Mouse (Mus musculus) spleen, adult 2 months (tissue): ENCODE measurements around the gene Fhad1. TPM values are rescaled to one million over a fixed set of nuclear protein-coding genes. Genes with fewer than 3 reads are reported as not detected.

Experiments used
- DNase-seq, 2 experiments: peaks; one replicate each; pipeline versions ENCODE4 v3.0.0 to v3.0.0-alpha.2; 2012 to 2021; ENCODE audit warnings: low spot score in 2 of 2, low read depth in 1 of 2
- H3K27ac ChIP-seq: fragments of 200-500 bp; 2 replicates; pipeline ENCODE4 v1.5.1; 2012; ENCODE audit warnings: low read length, inconsistent platforms; ENCODE audit not compliant: insufficient read depth
- H3K27me3 ChIP-seq: fragments of 200-500 bp; 2 replicates; pipeline ENCODE4 v1.6.1; 2012; ENCODE audit warnings: mild to moderate bottlenecking, moderate library complexity, low read length, inconsistent platforms; ENCODE audit not compliant: control insufficient read depth, insufficient read depth
- H3K36me3 ChIP-seq: fragments of 200-500 bp; 2 replicates; pipeline ENCODE4 v1.6.1; 2012; ENCODE audit warnings: mild to moderate bottlenecking, low read length, inconsistent platforms; ENCODE audit not compliant: control insufficient read depth, insufficient read depth
- H3K4me1 ChIP-seq: fragments of 200-500 bp; 2 replicates; pipeline ENCODE4 v1.6.1; 2011; ENCODE audit warnings: inconsistent platforms; ENCODE audit not compliant: control insufficient read depth, insufficient read depth, insufficient read length
- H3K4me3 ChIP-seq: fragments of 200-500 bp; 2 replicates; pipeline ENCODE4 v1.5.1; 2011; ENCODE audit warnings: mild to moderate bottlenecking, inconsistent platforms; ENCODE audit not compliant: insufficient read depth, insufficient read length; ENCODE audit errors: extremely low read depth
- CTCF ChIP-seq: fragments of 200-500 bp; IDR thresholded peaks from 2 replicates; pipeline ENCODE4 v1.5.1; 2011; ENCODE audit warnings: mild to moderate bottlenecking, inconsistent platforms; ENCODE audit not compliant: insufficient read depth, insufficient read length, insufficient replicate concordance; ENCODE audit errors: extremely low read depth
- POLR2A ChIP-seq: fragments of 200-500 bp; IDR thresholded peaks from 2 replicates; pipeline ENCODE4 v1.6.1; 2011; ENCODE audit warnings: low read depth, low read length, inconsistent platforms
- WGBS: fragments of 180-500 bp; shearing (Covaris S2); methylation state at CpG from one replicate; pipeline ENCODE4 v1.1.7; 2018; 5-methylcytosine and 5-hydroxymethylcytosine counted together
- polyA plus RNA-seq: library from polyadenylated mRNA; depleted of rRNA; stranded (reverse); fragments of >200 nt; gene quantifications from 2 replicates; pipeline ENCODE4 v1.2.3, GENCODE M21; 2012

The Fhad1 gene
- polyA plus RNA-seq, 1 experiment: 0.12 TPM

DNA sequence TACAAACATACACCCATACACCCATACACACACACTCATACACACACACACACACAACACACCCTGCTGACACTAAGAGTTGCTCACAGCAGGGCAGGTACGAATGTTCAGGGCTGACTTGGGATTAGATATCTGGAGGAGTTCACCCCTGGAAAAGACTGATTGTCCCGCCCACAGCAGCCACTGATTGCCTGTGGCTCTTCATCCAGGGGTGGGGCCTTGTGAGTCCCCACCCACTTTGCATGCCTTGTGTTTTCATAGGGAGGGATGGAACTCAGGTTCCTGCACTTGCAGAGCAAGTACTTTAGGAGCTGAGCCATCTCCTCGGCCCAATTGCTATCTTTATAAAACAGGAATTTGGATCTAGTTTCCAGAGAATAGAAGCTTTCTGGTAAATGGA, 33.4 kb downstream of the Fhad1 start:
- TF ChIP-seq POLR2A: no peak
- TF ChIP-seq CTCF: no peak
- H3K27ac ChIP-seq: no peak overlapping the region

DNA sequence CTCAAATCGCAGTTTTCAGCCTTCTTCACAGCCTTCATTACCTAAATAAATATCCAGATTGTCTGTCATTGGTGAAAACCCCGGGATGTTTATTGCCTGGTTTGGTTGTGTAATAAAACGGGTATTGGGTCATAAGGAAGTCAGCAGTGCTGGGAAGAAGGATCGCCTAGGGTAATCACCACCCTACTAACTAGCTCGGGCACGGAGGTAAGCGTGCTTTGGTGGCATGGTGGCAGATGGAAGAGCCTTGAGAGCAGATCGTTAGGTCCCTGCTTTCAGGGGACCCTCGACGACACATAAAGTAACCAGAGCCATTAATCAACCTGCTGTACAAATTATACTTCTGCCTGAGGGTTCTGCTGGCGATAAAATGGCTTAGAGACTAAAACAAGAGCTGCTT, 36.3 kb downstream of the Fhad1 start:
- no peak overlapping the region for H3K4me3 ChIP-seq
- H3K36me3 ChIP-seq: no peaks in the 10 kb centered on the region
- WGBS: 68% methylated on average over 11 of the region's 11 CpGs
- no peaks in the 10 kb centered on the region for H3K27me3 ChIP-seq
- TF ChIP-seq POLR2A (no peak), CTCF (no peak)
- DNase-seq: no peak
- no peak overlapping the region for H3K27ac ChIP-seq
- no peaks in the 10 kb centered on the region for H3K4me1 ChIP-seq

More for the DNA sequence above, 33.4 kb downstream of the Fhad1 start:
- WGBS: 93% methylated on average over 3 of the region's 3 CpGs
- no peak overlapping the region for H3K4me3 ChIP-seq
- no peak for DNase-seq
- no peaks in the 10 kb centered on the region for H3K4me1 ChIP-seq
- no peaks in the 10 kb centered on the region for H3K27me3 ChIP-seq
- H3K36me3 ChIP-seq: no peaks in the 10 kb centered on the region

DNA sequence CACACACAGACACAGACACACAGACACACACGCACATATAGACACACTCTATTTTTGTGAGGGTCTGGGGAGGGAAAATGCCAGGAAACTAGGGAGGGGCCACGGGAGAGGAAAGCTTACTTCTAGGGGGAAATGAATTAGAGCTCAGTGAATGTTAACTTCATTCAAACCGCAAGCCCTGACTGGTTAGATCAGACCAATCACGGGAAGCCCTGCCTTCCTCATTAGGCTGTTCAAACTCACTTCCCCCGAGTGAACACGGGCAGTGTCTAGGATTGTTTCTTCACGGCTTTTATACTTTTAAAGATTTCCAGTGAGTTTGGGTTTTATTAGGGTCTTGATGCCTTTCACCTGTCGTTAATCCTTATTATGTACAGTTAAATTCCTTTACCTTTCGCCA, 37.5 kb downstream of the Fhad1 start:
- TF ChIP-seq CTCF (no peak), POLR2A (no peak)
- H3K27me3 ChIP-seq: no peaks in the 10 kb centered on the region
- H3K27ac ChIP-seq: no peak overlapping the region
- H3K4me3 ChIP-seq: no peak overlapping the region
- WGBS: 12% methylated on average over 9 of the region's 9 CpGs
- DNase-seq: no peak
- no peaks in the 10 kb centered on the region for H3K4me1 ChIP-seq
- no peaks in the 10 kb centered on the region for H3K36me3 ChIP-seq

DNA sequence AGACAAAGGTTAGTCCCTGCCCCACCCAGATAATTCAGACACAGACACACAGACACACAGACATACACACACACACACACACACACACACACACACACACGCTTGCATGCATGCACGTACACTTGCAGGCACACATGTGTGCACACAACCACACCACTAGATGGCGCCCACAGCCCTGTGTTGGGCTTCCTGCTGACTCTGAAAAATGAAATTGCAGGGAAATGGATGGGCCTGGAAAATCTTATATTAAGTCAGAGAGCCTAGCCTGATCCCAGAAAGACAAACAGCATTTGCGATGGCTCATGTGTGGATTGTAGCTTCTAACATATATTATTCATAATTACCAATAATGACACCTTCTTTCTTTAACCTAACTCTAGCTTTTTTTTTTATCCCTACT, 38.7 kb downstream of the Fhad1 start:
- no peaks in the 10 kb centered on the region for H3K4me1 ChIP-seq
- no peak overlapping the region for H3K27ac ChIP-seq
- no peak overlapping the region for H3K4me3 ChIP-seq
- TF ChIP-seq CTCF: peak; percentile 42; the same call in 1 of the 2 replicates
- no peak for TF ChIP-seq POLR2A
- H3K27me3 ChIP-seq: no peaks in the 10 kb centered on the region
- 44% methylated on average over 4 of the region's 4 CpGs for whole genome bisulfite sequencing
- DNase-seq: no peak
- H3K36me3 ChIP-seq: no peaks in the 10 kb centered on the region

DNA sequence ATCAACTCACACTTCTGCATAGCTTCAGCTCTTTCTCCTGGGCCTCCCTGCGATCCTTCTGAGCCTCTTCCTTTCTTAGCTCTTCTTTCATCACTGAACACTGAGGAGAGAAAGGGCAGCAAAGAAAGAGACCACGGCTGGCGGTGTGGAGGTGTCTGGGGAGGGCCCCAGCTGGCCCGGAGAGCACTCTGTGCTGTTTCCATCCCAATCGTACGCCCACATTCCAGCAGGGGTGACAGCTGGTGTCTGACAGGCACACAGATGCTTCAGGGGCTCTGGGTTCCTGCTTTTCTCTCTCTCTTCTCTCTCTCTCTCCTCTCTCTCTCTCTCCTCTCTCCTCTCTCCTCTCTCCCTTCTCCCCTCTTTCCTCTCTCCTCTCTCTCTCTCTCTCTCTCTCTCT, 50.3 kb downstream of the Fhad1 start:
- Histone ChIP-seq H3K27me3 (no peaks in the 10 kb centered on the region), H3K4me3 (no peak overlapping the region), H3K4me1 (no peaks in the 10 kb centered on the region), H3K36me3 (no peaks in the 10 kb centered on the region), H3K27ac (no peak overlapping the region)
- TF ChIP-seq CTCF (no peak), POLR2A (no peak)
- WGBS: 52% methylated on average over 6 of the region's 6 CpGs
- no peak for DNase-seq

DNA sequence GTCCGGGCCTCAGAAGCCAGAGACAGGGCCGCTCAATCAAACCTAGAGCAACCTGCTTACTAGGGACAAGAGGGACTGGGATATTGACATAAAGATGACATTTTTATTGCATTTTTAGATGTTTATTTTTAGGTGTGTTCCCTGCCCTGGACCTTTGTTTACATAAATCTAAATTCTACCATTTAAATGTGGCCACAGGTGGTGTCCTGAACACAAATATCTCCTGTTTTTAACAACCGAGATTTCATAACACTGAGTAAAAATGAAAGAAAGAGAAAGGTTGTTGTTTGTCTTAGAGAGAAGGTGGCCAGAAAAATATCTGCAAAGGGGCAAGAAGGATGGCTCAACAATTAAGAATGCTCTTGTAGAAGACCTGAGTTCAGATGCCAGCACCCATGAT, 51.0 kb downstream of the Fhad1 start:
- no peak for DNase-seq
- H3K27me3 ChIP-seq: no peaks in the 10 kb centered on the region
- no peaks in the 10 kb centered on the region for H3K36me3 ChIP-seq
- H3K27ac ChIP-seq: no peak overlapping the region
- H3K4me1 ChIP-seq: no peaks in the 10 kb centered on the region
- no peak overlapping the region for H3K4me3 ChIP-seq
- 86% methylated on average over 3 of the region's 3 CpGs for WGBS
- TF ChIP-seq CTCF: no peak
- TF ChIP-seq POLR2A: no peak

DNA sequence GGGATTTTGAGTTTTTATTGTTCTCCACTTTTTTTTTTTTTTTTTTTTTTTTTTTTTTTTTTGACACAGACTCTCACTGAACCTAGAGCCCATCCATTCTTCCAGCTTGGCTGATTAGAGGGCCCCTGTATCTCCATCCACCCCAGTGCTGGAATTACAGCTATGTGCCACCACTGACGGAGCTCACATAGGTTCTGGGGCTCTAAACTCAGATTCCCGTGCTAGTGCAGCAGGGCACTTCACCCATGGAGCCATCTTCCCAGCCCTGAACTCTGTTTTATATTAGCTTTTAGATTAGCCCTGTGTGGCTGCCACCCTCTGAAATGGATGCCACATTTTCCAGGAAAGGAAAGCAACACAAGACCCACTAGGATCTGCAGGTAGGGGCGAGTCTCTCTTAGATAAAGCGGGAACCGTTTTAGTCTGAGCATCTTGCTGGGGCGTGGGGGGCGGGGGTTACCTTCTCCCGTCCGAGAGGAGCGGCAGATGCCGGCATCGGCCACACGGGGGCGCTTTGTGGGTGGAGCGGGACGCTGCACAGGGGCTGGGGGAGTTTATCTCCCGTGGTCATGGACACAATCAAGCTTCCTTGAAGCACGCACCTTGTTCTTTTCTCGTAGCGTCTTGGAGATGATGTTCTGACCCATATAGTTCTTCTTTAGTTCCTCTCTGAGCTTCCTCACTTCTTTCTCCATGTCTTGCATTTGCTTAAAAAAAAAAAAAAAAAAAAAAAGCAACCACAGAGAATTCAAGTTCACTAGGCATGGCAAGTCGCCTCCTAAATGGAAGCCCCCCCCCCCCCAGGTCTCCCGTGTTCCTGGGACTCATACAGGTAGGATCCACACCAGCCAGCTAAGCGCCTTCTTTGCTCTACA, 51.8 kb downstream of the Fhad1 start:
- Histone ChIP-seq H3K4me1 (no peaks in the 10 kb centered on the region), H3K36me3 (no peaks in the 10 kb centered on the region), H3K27ac (no peak overlapping the region), H3K27me3 (no peaks in the 10 kb centered on the region), H3K4me3 (no peak overlapping the region)
- whole genome bisulfite sequencing: 15% methylated on average over 23 of the region's 23 CpGs
- TF ChIP-seq CTCF (peak; percentile 59), POLR2A (no peak)
- peak in 1 of 2 experiments; percentile 32 for DNase-seq

DNA sequence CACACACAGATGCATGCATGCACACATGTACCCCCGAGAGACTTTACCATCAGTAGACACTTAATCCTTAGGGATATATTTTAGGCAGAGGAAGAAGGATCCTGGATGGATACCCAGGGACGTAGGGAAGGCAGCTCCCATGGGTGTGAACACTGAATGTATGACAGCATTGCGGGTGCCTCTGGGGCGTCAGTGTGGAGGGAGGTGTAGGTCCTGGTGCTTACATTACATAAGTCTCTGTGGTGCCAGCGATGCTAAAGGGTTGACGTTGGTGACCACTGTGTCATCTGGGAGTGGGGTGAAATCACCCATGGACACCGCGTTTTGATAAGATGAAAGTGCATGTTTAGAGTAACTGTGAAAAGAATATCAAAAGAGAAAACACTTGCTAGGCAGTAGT, 54.8 kb downstream of the Fhad1 start:
- H3K4me3 ChIP-seq: no peak overlapping the region
- no peaks in the 10 kb centered on the region for H3K36me3 ChIP-seq
- no peaks in the 10 kb centered on the region for H3K27me3 ChIP-seq
- no peaks in the 10 kb centered on the region for H3K4me1 ChIP-seq
- TF ChIP-seq POLR2A: no peak
- no peak for TF ChIP-seq CTCF
- no peak overlapping the region for H3K27ac ChIP-seq
- no peak for DNase-seq
- 90% methylated on average over 8 of the region's 8 CpGs for WGBS
